Mouse (Mus musculus) CD4-positive, CD25-positive, alpha-beta regulatory T cell, adult 4 months (primary cell): ENCODE data around the gene Vmn1r127. TPM values are rescaled to one million over a fixed set of nuclear protein-coding genes. Genes with fewer than 3 reads are reported as not detected.
"Not testable (repeated sequence)": the region's sequence is repeated elsewhere in the genome, so short reads cannot be mapped to it uniquely, and the experiment has no call there.

Experiments used
- ATAC-seq: one replicate; pipeline ENCODE4 v1.8.0; 2017
- polyA plus RNA-seq, 2 experiments: library from polyadenylated mRNA; unstranded; fragments of 100-300 nt; shearing (Covaris generic); gene quantifications; one replicate each; pipeline ENCODE4 v1.2.1; 2017

The Vmn1r127 gene
- polyA plus RNA-seq: not detected

GRCm38 (mm10) chr7:21319761-21320160 is at the start of gene Vmn1r127:
Gene Vmn1r127, minus strand, starts transcription at chr7:21319861.
- not testable (repeated sequence) for ATAC-seq

- not testable (repeated sequence) for ATAC-seq
Measured at GRCm38 (mm10) chr7:21361191-21361590, 41.5 kb upstream of the Vmn1r127 start, which contains the start of gene Vmn1r129. Gene Vmn1r129, minus strand, starts transcription at chr7:21361291.

- ATAC-seq: not testable (repeated sequence)
Measured at GRCm38 (mm10) chr7:21349073-21349472, 29.4 kb upstream of the Vmn1r127 start, which contains the start of gene Vmn1r128. Gene Vmn1r128, plus strand, starts transcription at chr7:21349373.

- not testable (repeated sequence) for ATAC-seq
Measured at GRCm38 (mm10) chr7:21301367-21301766, 18.3 kb downstream of the Vmn1r127 start, which contains the start of gene Vmn1r126. Gene Vmn1r126, minus strand, starts transcription at chr7:21301467.

GRCm38 (mm10) chr7:21271879-21272278 is 47.8 kb downstream of the Vmn1r127 start, which contains the start of gene Vmn1r125:
Gene Vmn1r125, plus strand, starts transcription at chr7:21272179.
- ATAC-seq: not testable (repeated sequence)

Other genes with a start within 250 kb of the Vmn1r127 start
- gene Vmn1r121, start 221.3 kb downstream of the Vmn1r127 start, polyA plus RNA-seq: not detected
- not detected for gene Vmn1r122, start 185.7 kb downstream of the Vmn1r127 start, polyA plus RNA-seq
- not detected for gene Vmn1r123, start 157.7 kb downstream of the Vmn1r127 start, polyA plus RNA-seq
- gene Gm5157, start 129.4 kb downstream of the Vmn1r127 start, polyA plus RNA-seq: not detected
- not detected for gene Vmn1r124, start 59.2 kb downstream of the Vmn1r127 start, polyA plus RNA-seq
- not detected for gene Vmn1r125, start 47.7 kb downstream of the Vmn1r127 start, polyA plus RNA-seq
- not detected for gene Vmn1r126, start 18.4 kb downstream of the Vmn1r127 start, polyA plus RNA-seq
- not detected for gene Vmn1r128, start 29.5 kb upstream of the Vmn1r127 start, polyA plus RNA-seq
- gene Vmn1r129, start 41.4 kb upstream of the Vmn1r127 start, polyA plus RNA-seq: not detected
- gene Gm6882, start 112.9 kb upstream of the Vmn1r127 start, polyA plus RNA-seq: not detected
- not detected for gene Vmn1r130, start 191.9 kb upstream of the Vmn1r127 start, polyA plus RNA-seq
- gene Vmn1r131, start 226.2 kb upstream of the Vmn1r127 start, polyA plus RNA-seq: not detected